Mouse (Mus musculus) retina, embryonic 14.5 days (tissue): ENCODE measurements around the gene Gm5767.

Experiments used
- DNase-seq: peaks from one replicate; pipeline ENCODE4 v3.0.0-alpha.2; 2015; ENCODE audit warnings: low spot score

Gm5767 gene

DNA sequence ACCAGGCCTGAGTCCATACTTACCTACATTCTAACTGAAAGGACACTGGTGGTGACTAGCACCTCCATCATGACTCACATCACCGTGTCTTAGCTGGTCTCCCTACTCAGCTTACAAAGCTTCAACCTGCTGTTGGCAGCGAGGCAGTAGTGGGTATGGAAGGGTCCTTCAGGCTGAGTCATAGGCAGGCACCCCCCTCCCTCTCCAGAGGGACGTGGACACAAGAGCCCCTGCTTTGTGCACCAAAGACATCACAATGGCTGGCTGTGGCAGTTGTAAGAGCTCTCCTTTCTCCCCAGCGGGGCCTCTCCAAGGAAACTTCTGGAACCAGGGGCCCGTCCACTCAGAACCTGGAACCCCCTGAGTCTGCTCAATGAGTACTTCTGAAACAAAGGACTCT lies at the start of gene Gm5767:
Gene Gm5767 (plus strand): TSS at position 301 of the 400 bp plus-strand sequence.
- no peak for DNase-seq

GRCm38 (mm10) chr16:8631428-8631827 lies 49.1 kb upstream of the Gm5767 start:
- DNase-seq: no peak

DNA sequence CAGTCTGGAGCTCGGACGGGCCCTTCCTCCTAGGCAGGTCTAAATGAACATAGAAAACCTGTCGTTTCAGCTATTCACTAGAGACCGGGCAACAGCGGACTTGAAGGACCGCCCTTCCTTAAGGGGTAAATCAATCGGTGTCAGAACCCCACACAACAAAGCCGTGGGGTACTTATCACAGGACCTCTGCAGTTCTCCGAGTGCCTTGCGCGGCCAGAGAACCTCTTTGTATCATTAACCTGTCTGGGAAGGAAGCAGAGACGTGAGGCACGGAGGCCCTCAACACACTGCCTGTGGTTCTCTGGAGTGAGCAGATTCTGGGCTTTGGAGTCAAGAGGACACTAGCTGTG lies 43.7 kb upstream of the Gm5767 start:
- DNase-seq: no peak

GRCm38 (mm10) chr16:8637217-8638051 lies 43.1 kb upstream of the Gm5767 start, which contains the start of the genes Pmm2 and Tmem186:
Gene Pmm2 (plus strand): TSS chr16:8637674.
Gene Tmem186 (minus strand): TSS chr16:8637712.
- peak; percentile 89 for DNase-seq

- no peak for DNase-seq
Observed at GRCm38 (mm10) chr16:8638131-8638530, 42.4 kb upstream of the Gm5767 start.

DNA sequence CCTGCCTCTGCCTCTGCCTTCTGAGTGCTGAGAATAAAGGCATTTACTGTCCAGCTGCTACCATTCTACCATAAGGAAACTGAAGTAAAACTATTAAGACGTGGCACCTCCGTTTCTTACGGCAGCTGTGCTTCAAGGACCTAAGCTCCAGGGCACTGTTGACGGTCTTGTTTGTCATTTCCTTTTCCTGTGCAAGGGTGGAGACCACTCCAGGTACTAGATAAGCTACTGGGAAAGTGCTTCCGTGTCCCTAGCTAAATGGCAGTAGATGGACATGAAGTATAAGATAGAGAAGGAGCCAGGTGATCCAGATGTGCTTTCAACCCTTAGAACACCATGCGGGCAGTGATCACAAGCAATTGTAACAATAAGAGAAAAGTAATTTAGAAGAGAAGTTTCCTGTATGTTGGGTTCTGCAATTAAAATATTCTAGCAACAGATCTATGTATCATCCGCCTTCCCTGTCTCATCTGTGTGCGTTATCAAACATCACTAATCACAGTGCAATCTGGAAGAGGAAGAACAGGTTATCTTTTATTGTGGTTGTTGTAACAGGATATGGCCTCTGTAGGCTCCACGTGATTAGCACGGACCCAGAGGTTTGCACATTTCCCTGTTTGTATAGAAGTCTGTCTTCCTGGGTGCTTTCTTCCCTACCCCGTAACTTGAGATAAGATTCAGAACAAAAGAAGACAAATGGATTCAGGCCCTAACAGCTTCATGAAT lies 40.9 kb upstream of the Gm5767 start:
- no peak for DNase-seq

GRCm38 (mm10) chr16:8643855-8644254 lies 36.7 kb upstream of the Gm5767 start:
- peak; percentile 66 for DNase-seq

DNA sequence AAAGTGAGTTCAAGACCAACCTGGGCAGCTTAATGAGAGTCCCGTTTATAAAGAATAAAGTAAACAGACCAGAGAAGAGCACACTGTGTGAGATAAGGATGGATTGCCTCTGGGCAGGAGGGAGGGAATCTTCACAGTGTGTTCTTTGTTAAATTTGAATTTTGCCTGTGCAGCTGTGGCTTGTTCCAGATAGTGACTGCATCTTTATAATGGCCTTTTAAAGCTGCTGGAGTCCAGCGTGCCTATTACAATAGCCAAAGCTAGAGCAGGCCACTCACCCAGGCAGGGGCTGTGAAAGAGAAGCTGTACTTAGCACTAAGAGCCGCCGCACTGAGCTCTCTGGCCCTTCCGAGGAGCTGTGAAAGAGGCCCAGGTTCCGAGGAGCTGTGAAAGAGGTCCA lies 35.0 kb upstream of the Gm5767 start:
- DNase-seq: no peak

- DNase-seq: no peak
Observed at GRCm38 (mm10) chr16:8650007-8650406, 30.6 kb upstream of the Gm5767 start.

- no peak for DNase-seq
Observed at GRCm38 (mm10) chr16:8655108-8655507, 25.5 kb upstream of the Gm5767 start.

DNA sequence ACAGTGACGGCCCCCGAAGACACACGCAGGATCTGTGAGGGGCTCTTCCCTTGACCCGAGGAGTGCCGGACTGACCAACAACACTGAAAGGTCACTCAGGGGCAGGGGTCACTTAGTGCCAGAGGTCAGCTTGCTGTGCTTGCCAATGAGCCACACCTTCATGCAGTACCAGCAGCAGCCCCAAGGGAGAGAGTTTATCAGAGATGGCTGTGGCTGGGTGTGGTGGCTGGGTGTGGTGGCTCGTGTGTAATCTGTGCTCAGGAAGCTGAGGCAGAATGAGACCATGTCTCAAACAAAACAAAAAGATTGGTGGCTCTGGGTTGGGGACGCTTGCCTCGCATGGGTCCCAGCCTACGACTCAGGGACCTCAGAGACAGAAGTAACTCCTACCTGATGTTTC lies 25.0 kb upstream of the Gm5767 start:
- DNase-seq: no peak

DNA sequence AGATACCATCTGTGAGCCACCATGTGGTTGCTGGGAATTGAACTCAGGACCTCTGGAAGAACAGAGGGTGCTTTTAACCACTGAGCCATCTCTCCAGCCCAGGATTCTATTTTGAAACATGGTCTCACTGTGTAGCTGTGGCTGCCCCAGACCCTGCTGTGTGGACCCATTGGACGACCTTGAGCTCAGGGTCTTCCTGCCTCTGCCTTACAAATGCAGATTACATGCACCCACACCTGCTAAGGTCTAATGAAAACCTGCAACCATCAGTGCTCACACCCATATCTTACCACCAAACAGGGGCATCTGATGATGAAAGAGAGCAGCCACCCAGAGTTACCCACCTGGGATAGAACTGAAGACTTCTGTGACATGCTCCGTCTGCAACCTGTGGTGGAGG lies 24.3 kb upstream of the Gm5767 start:
- no peak for DNase-seq

DNA sequence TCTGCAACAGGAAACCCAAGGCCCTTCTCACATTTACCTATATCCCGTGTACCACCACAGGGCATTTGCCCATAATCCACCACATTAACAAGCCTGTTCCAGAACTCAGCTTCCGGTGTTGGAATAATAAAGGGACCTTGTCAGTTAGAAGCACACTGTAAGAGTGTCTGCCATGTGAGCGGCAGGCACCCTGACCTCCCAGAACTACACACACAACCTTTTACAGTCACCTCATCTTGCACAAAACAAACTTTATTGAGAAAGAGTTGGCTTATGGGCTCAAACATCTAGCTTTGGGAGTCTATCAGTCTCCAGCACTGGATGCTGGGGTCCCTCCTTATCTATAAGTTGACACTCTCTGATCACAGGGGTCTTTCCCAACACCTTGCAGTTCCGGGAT lies 22.2 kb upstream of the Gm5767 start:
- DNase-seq: no peak

GRCm38 (mm10) chr16:8658764-8659163 lies 21.8 kb upstream of the Gm5767 start:
- DNase-seq: no peak

GRCm38 (mm10) chr16:8663022-8663421 lies 17.5 kb upstream of the Gm5767 start:
- no peak for DNase-seq

GRCm38 (mm10) chr16:8663606-8664539 lies 16.7 kb upstream of the Gm5767 start:
- no peak for DNase-seq

GRCm38 (mm10) chr16:8665367-8665766 lies 15.2 kb upstream of the Gm5767 start:
- DNase-seq: no peak

GRCm38 (mm10) chr16:8666452-8666851 lies 14.1 kb upstream of the Gm5767 start:
- no peak for DNase-seq

GRCm38 (mm10) chr16:8667261-8667660 lies 13.3 kb upstream of the Gm5767 start:
- no peak for DNase-seq

- no peak for DNase-seq
Observed at GRCm38 (mm10) chr16:8667814-8668213, 12.8 kb upstream of the Gm5767 start.

DNA sequence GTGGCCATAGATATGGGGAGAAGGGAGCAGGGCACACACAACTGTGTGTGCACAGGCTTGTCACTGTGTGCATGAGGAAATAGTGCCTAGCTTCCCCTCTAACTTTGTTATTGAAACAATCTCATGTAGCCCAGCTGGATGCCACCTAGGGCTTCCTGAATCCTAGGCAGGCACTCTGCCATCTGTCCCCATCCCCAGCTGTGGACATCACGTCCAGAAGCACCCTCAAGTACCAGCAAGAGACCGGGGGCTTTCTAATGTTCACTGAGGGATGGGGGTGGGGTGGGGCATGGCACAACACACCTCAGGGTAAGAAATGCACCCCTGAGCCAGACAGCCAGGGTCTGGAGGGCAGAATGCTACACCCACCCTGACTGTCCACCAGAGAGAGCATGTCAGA lies 12.2 kb upstream of the Gm5767 start:
- DNase-seq: no peak

GRCm38 (mm10) chr16:8669432-8669831 lies 11.1 kb upstream of the Gm5767 start:
- DNase-seq: no peak
